Mouse (Mus musculus) cerebellum, adult 2 months (tissue): Measurements from ENCODE around the gene Ppp2r3c.

Experiments used
- CTCF ChIP-seq: fragments of 200-500 bp; IDR thresholded peaks from 2 replicates; pipeline ENCODE4 v1.5.1; 2011; ENCODE audit warnings: low read depth, mild to moderate bottlenecking, control low read depth, low read length, moderate library complexity, borderline replicate concordance; ENCODE audit not compliant: insufficient read depth
- POLR2A ChIP-seq: fragments of 200-500 bp; IDR thresholded peaks from 2 replicates; pipeline ENCODE4 v1.6.1; 2011; ENCODE audit warnings: low read length, control low read depth, borderline replicate concordance; ENCODE audit not compliant: insufficient read depth

- no peak for TF ChIP-seq CTCF
- TF ChIP-seq POLR2A = no peak
Measured at GRCm38 (mm10) chr12:55313901-55314300, 11.1 kb upstream of the Ppp2r3c start.
